Mouse (Mus musculus) midbrain, embryonic 12.5 days (tissue): Measurements from ENCODE around the gene Gcnt4. TPM values are rescaled to one million over a fixed set of nuclear protein-coding genes. Genes with fewer than 3 reads are reported as not detected.

ENCODE experiments used
- ATAC-seq: fragments of 200-750 bp; cut with Nextera tagmentation; 2 replicates; pipeline ENCODE4 v1.8.0; 2017; ENCODE audit warnings: low read depth, moderate TSS enrichment, moderate library complexity; ENCODE audit not compliant: low FRiP score
- H3K27ac ChIP-seq: fragments of 300-500 bp; sonication (generic); replicated peaks from 2 replicates; pipeline ENCODE4 v1.5.1; 2016; ENCODE audit warnings: mild to moderate bottlenecking
- H3K27me3 ChIP-seq: fragments of 300-500 bp; sonication (generic); 2 replicates; pipeline ENCODE4 v1.6.1; 2016; ENCODE audit warnings: mild to moderate bottlenecking
- H3K36me3 ChIP-seq: fragments of 300-500 bp; sonication (generic); 2 replicates; pipeline ENCODE4 v1.6.1; 2016
- H3K4me1 ChIP-seq: fragments of 300-500 bp; sonication (generic); 2 replicates; pipeline ENCODE4 v1.6.1; 2016
- H3K4me2 ChIP-seq: fragments of 300-500 bp; sonication (generic); replicated peaks from 2 replicates; pipeline ENCODE4 v1.6.1; 2016; ENCODE audit warnings: mild to moderate bottlenecking, moderate library complexity
- H3K4me3 ChIP-seq: fragments of 300-500 bp; sonication (generic); 2 replicates; pipeline ENCODE4 v1.5.1; 2016; ENCODE audit warnings: mild to moderate bottlenecking
- H3K9ac ChIP-seq: fragments of 300-500 bp; sonication (generic); replicated peaks from 2 replicates; pipeline ENCODE4 v1.6.1; 2016; ENCODE audit warnings: mild to moderate bottlenecking, moderate library complexity
- H3K9me3 ChIP-seq: fragments of 300-500 bp; sonication (generic); 2 replicates; pipeline ENCODE4 v1.6.1; 2016; ENCODE audit warnings: mild to moderate bottlenecking
- WGBS: fragments of 180-500 bp; shearing (Covaris S2); methylation state at CpG from one replicate; pipeline ENCODE4 v1.1.7; 2016; 5-methylcytosine and 5-hydroxymethylcytosine counted together
- polyA plus RNA-seq: library from polyadenylated mRNA; unstranded; fragments of >200 nt; fragmentation: Nextera tagmentation; extraction: Ambion mirVana; gene quantifications from 2 replicates; pipeline ENCODE4 v1.2.1, GENCODE M21; 2016

Gcnt4 gene
- polyA plus RNA-seq, 1 experiment from 2014 or later: 0.23 TPM

GRCm38 (mm10) chr13:96960019-96960418 lies 35.5 kb downstream of the Gcnt4 start:
- Histone ChIP-seq H3K27me3 (no peaks in the 10 kb centered on the region), H3K36me3 (no peaks in the 10 kb centered on the region), H3K9me3 (no peaks in the 10 kb centered on the region), H3K27ac (no peak overlapping the region), H3K4me1 (no peaks in the 10 kb centered on the region), H3K9ac (no peak overlapping the region), H3K4me3 (no peak overlapping the region), H3K4me2 (no peak overlapping the region)
- WGBS: 93% methylated on average over 1 of the region's 1 CpGs
- no peak for ATAC-seq

- Histone ChIP-seq H3K27ac (no peak overlapping the region), H3K27me3 (no peaks in the 10 kb centered on the region), H3K4me1 (no peaks in the 10 kb centered on the region), H3K4me3 (no peak overlapping the region), H3K4me2 (no peak overlapping the region), H3K9ac (no peak overlapping the region), H3K36me3 (no peaks in the 10 kb centered on the region), H3K9me3 (no peaks in the 10 kb centered on the region)
- no peak for ATAC-seq
- 83% methylated on average over 9 of the region's 9 CpGs for WGBS
Observed at GRCm38 (mm10) chr13:96961366-96962157, 37.1 kb downstream of the Gcnt4 start.

- H3K4me3 ChIP-seq: no peak overlapping the region
- 89% methylated on average over 5 of the region's 5 CpGs for WGBS
- ATAC-seq: no peak
- no peak overlapping the region for H3K27ac ChIP-seq
- no peaks in the 10 kb centered on the region for H3K4me1 ChIP-seq
- H3K27me3 ChIP-seq: no peaks in the 10 kb centered on the region
- H3K9ac ChIP-seq: no peak overlapping the region
- no peaks in the 10 kb centered on the region for H3K36me3 ChIP-seq
- H3K4me2 ChIP-seq: no peak overlapping the region
- H3K9me3 ChIP-seq: no peaks in the 10 kb centered on the region
Observed at GRCm38 (mm10) chr13:96962801-96963200, 38.3 kb downstream of the Gcnt4 start.

GRCm38 (mm10) chr13:96964981-96965380 lies 40.5 kb downstream of the Gcnt4 start:
- H3K4me3 ChIP-seq: no peak overlapping the region
- no peaks in the 10 kb centered on the region for H3K27me3 ChIP-seq
- H3K4me2 ChIP-seq: no peak overlapping the region
- ATAC-seq: no peak
- H3K36me3 ChIP-seq: no peaks in the 10 kb centered on the region
- H3K4me1 ChIP-seq: no peaks in the 10 kb centered on the region
- H3K9ac ChIP-seq: no peak overlapping the region
- H3K27ac ChIP-seq: no peak overlapping the region
- 82% methylated on average over 7 of the region's 7 CpGs for WGBS
- no peaks in the 10 kb centered on the region for H3K9me3 ChIP-seq

GRCm38 (mm10) chr13:96966210-96967089 lies 42.0 kb downstream of the Gcnt4 start:
- no peak overlapping the region for H3K4me3 ChIP-seq
- WGBS: 79% methylated on average over 15 of the region's 15 CpGs
- H3K36me3 ChIP-seq: no peaks in the 10 kb centered on the region
- no peaks in the 10 kb centered on the region for H3K27me3 ChIP-seq
- no peak overlapping the region for H3K9ac ChIP-seq
- no peak overlapping the region for H3K4me2 ChIP-seq
- H3K27ac ChIP-seq: no peak overlapping the region
- ATAC-seq: no peak
- no peaks in the 10 kb centered on the region for H3K4me1 ChIP-seq
- H3K9me3 ChIP-seq: no peaks in the 10 kb centered on the region

GRCm38 (mm10) chr13:96967091-96967490 lies 42.6 kb downstream of the Gcnt4 start:
- no peak overlapping the region for H3K9ac ChIP-seq
- WGBS: 91% methylated on average over 5 of the region's 5 CpGs
- no peak overlapping the region for H3K4me2 ChIP-seq
- H3K4me3 ChIP-seq: no peak overlapping the region
- no peaks in the 10 kb centered on the region for H3K4me1 ChIP-seq
- no peak for ATAC-seq
- H3K9me3 ChIP-seq: no peaks in the 10 kb centered on the region
- no peaks in the 10 kb centered on the region for H3K36me3 ChIP-seq
- H3K27me3 ChIP-seq: no peaks in the 10 kb centered on the region
- H3K27ac ChIP-seq: no peak overlapping the region

GRCm38 (mm10) chr13:96967822-96968221 lies 43.3 kb downstream of the Gcnt4 start:
- H3K36me3 ChIP-seq: no peaks in the 10 kb centered on the region
- H3K4me1 ChIP-seq: no peaks in the 10 kb centered on the region
- no peak overlapping the region for H3K4me3 ChIP-seq
- no peaks in the 10 kb centered on the region for H3K9me3 ChIP-seq
- 88% methylated on average over 2 of the region's 2 CpGs for WGBS
- H3K27ac ChIP-seq: no peak overlapping the region
- H3K27me3 ChIP-seq: no peaks in the 10 kb centered on the region
- H3K9ac ChIP-seq: no peak overlapping the region
- no peak for ATAC-seq
- H3K4me2 ChIP-seq: no peak overlapping the region

GRCm38 (mm10) chr13:96971076-96971475 lies 46.6 kb downstream of the Gcnt4 start:
- Histone ChIP-seq H3K4me2 (no peak overlapping the region), H3K27ac (no peak overlapping the region), H3K36me3 (no peaks in the 10 kb centered on the region), H3K4me3 (no peak overlapping the region), H3K9me3 (no peaks in the 10 kb centered on the region), H3K9ac (no peak overlapping the region), H3K27me3 (no peaks in the 10 kb centered on the region), H3K4me1 (no peaks in the 10 kb centered on the region)
- WGBS: 82% methylated on average over 4 of the region's 4 CpGs
- ATAC-seq: no peak

GRCm38 (mm10) chr13:96971861-96972282 lies 47.4 kb downstream of the Gcnt4 start:
- no peaks in the 10 kb centered on the region for H3K4me1 ChIP-seq
- ATAC-seq: peak; percentile 41; the same call in 1 of the 2 replicates
- 79% methylated on average over 9 of the region's 9 CpGs for WGBS
- H3K4me2 ChIP-seq: no peak overlapping the region
- no peak overlapping the region for H3K4me3 ChIP-seq
- no peaks in the 10 kb centered on the region for H3K9me3 ChIP-seq
- H3K27me3 ChIP-seq: no peaks in the 10 kb centered on the region
- H3K36me3 ChIP-seq: no peaks in the 10 kb centered on the region
- no peak overlapping the region for H3K9ac ChIP-seq
- no peak overlapping the region for H3K27ac ChIP-seq

GRCm38 (mm10) chr13:96973318-96973717 lies 48.8 kb downstream of the Gcnt4 start:
- H3K4me1 ChIP-seq: no peaks in the 10 kb centered on the region
- no peak for ATAC-seq
- no peak overlapping the region for H3K9ac ChIP-seq
- no peaks in the 10 kb centered on the region for H3K9me3 ChIP-seq
- no peak overlapping the region for H3K27ac ChIP-seq
- H3K4me3 ChIP-seq: no peak overlapping the region
- H3K4me2 ChIP-seq: no peak overlapping the region
- no peaks in the 10 kb centered on the region for H3K36me3 ChIP-seq
- whole genome bisulfite sequencing: 96% methylated on average over 4 of the region's 4 CpGs
- no peaks in the 10 kb centered on the region for H3K27me3 ChIP-seq

GRCm38 (mm10) chr13:96976986-96977595 lies 52.6 kb downstream of the Gcnt4 start:
- Histone ChIP-seq H3K4me1 (no peaks in the 10 kb centered on the region), H3K9me3 (no peaks in the 10 kb centered on the region), H3K4me2 (no peak overlapping the region), H3K27me3 (no peaks in the 10 kb centered on the region), H3K27ac (no peak overlapping the region), H3K36me3 (no peaks in the 10 kb centered on the region), H3K4me3 (no peak overlapping the region), H3K9ac (no peak overlapping the region)
- no peak for ATAC-seq
- WGBS: 92% methylated on average over 6 of the region's 6 CpGs

- no peaks in the 10 kb centered on the region for H3K27me3 ChIP-seq
- no peak overlapping the region for H3K27ac ChIP-seq
- ATAC-seq: no peak
- no peak overlapping the region for H3K4me2 ChIP-seq
- no peak overlapping the region for H3K9ac ChIP-seq
- no peaks in the 10 kb centered on the region for H3K4me1 ChIP-seq
- no peaks in the 10 kb centered on the region for H3K36me3 ChIP-seq
- H3K4me3 ChIP-seq: no peak overlapping the region
- H3K9me3 ChIP-seq: no peaks in the 10 kb centered on the region
Observed at GRCm38 (mm10) chr13:96980561-96980960, 56.1 kb downstream of the Gcnt4 start.
